Mouse (Mus musculus) right cerebral cortex, postnatal 36 days (tissue): Measurements from ENCODE around the gene Adgrg2.
A peak's percentile ranks its signal among the peaks of the same experiment; 100 is the strongest.

Experiments
- DNase-seq, 2 experiments: peaks; one replicate each; pipeline ENCODE4 v3.0.0; 2022; ENCODE audit warnings: low spot score in 2 of 2, mixed read lengths in 1 of 2

The Adgrg2 gene

GRCm38 (mm10) chrX:160502048-160503041 lies 111.9 kb downstream of the Adgrg2 start, which contains the start of gene Phka2:
Phka2 (plus strand) TSS chrX:160502166.
- peak; percentile 61 to 64 for DNase-seq

- no peak for DNase-seq
Measured at GRCm38 (mm10) chrX:160509046-160509445, 118.6 kb downstream of the Adgrg2 start.

- no peak for DNase-seq
Measured at GRCm38 (mm10) chrX:160510197-160510596, 119.7 kb downstream of the Adgrg2 start.

GRCm38 (mm10) chrX:160516027-160516426 lies 125.5 kb downstream of the Adgrg2 start:
- no peak for DNase-seq

GRCm38 (mm10) chrX:160542772-160543171 lies 152.3 kb downstream of the Adgrg2 start:
- peak in 1 of 2 experiments; percentile 12 for DNase-seq
